Mouse (Mus musculus): ENCODE data around the gene Bcl7b.

Bcl7b gene

GRCm38 (mm10) chr5:135168063-135169062 is at the start of gene Bcl7b:
Bcl7b (plus strand) TSS chr5:135168283.
- peak; percentile 97 for DNase-seq (ENCODE audit: low read depth, low spot score)

GRCm38 (mm10) chr5:135118589-135119081 is 49.4 kb upstream of the Bcl7b start:
- DNase-seq (ENCODE audit: low read depth, low spot score) = peak; percentile 63

DNA sequence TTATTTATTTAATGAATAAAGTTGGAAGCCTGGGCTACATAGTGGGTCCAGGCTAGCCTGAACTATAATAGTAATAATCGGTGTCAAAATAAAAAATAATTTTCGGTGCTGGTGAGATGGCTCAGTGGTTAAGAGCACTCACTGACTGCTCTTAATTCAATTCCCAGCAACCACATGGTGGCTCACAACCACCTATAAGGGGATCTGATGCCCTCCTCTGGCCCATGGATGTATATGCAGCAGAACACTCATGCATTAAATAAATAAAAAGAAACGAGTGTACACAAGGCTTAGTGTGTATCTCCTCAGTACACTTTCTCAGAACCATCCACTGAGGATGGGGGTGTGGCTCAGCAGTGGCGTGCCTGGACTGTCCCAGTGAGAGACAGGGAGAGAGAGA is 47.3 kb upstream of the Bcl7b start:
- no peak for DNase-seq (ENCODE audit: low read depth, low spot score)

- DNase-seq (ENCODE audit: low read depth, low spot score) = no peak
These were observed 42.0 kb upstream of the Bcl7b start for GRCm38 (mm10) chr5:135126121-135126520.

DNA sequence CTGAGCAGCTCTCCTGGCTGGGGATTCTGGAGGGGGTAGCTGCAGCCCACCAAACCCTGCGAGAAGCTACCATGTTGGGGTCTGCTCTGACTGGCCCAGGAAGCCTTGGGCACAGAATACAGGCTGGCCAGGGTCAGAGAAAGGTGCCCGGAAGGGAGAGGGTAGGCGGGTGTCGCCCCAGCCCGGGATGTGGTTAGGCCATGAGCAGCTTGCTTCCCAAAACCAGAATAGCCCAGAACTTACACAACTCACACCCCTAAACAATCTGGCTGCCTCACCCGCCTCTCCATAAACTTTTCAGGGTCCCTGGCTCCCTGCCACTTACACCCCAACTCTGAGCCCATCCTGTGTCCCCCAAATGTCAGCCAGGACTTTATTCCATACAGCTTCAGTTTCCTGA is 40.4 kb upstream of the Bcl7b start:
- no peak for DNase-seq (ENCODE audit: low read depth, low spot score)

DNA sequence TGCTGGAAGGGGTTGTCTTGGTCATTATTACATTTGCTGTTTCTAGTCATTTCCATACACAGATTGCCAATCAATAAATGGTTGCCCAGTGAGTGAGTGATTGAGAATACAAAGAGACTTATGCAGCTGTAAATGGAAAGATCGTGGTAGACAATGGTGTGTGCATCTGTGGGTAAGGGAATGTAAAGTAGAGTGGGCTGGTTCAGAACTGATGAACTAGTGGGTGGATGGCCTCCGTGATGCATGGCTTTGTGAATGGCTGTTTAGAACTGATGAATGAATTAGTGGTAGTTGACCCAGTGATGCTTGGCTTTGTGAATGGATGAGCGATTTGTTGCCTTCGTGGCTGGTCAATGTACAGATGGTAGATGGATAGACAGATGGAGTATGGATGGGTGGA is 38.3 kb upstream of the Bcl7b start:
- no peak for DNase-seq (ENCODE audit: low read depth, low spot score)

DNA sequence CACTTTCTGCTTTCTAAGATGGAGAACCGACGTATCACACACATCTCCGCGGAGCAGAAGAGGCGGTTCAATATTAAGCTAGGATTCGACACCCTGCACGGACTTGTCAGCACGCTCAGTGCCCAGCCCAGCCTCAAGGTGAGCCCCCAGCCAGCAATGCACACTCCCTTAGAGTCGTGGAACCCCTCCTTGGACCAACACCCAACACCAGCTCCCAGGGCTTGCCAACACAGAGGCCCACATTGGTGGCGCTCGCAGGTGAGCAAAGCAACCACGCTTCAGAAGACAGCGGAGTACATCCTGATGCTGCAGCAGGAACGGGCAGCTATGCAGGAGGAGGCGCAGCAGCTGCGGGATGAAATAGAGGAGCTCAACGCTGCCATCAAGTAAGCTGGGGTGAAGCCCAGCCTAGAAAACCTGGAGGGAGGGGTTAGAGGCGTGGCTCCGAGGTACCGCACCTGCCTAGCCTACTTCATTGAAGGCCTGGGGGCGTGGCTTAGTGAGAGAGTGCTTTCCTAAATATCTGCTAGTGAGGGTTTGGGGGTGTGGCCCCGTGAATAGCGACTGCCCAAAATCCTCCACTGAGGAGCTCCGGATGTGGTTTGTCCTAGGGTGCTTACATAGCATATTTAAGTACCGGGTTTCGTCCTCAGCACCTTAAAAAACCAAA is 34.2 kb upstream of the Bcl7b start:
- peak; percentile 25 for DNase-seq (ENCODE audit: low read depth, low spot score)

- DNase-seq (ENCODE audit: low read depth, low spot score) = peak; percentile 42
These were observed 33.5 kb upstream of the Bcl7b start for GRCm38 (mm10) chr5:135134534-135134933.

DNA sequence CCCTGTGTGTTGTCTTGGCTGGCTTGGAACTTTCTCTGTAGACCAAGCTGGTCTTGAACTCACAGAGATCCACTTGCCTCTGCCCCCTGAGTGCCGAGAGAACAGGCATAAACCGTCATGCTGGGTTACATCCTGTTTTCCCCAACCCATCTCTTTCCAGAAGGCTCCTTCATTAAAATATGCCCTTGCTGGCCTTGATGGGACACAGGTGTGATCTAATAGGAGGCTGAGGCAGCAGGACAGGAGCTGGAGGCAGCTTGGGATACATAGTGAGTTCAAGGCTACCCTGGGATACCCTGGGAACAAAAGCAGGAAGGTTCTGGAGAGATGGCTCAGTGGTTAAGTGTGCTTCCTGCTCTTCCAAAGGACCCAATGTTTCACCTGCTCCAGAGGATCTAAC is 28.2 kb upstream of the Bcl7b start:
- DNase-seq (ENCODE audit: low read depth, low spot score) = no peak

DNA sequence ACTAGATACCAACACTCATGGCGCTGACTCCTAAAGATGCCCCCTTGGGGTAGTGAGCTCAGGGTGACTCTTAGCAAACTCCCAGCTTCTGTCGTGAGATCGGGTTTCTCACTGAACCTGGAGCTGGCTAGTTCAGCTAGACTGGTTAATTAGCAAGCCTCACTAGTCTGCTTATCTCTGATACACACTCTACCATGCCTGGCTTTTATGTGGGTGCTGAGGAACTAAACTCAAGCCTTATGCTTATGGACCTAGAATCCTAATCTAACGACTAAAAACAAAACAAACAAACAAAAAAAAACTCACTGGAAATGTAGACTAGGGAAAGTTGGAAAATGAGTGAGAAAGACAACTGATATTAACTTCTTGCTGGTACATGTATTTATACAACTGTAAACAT is 23.6 kb upstream of the Bcl7b start:
- DNase-seq (ENCODE audit: low read depth, low spot score) = no peak

- no peak for DNase-seq (ENCODE audit: low read depth, low spot score)
These were observed 22.6 kb upstream of the Bcl7b start for GRCm38 (mm10) chr5:135145532-135145931.

- no peak for DNase-seq (ENCODE audit: low read depth, low spot score)
These were observed 22.1 kb upstream of the Bcl7b start for GRCm38 (mm10) chr5:135145955-135146354.

DNA sequence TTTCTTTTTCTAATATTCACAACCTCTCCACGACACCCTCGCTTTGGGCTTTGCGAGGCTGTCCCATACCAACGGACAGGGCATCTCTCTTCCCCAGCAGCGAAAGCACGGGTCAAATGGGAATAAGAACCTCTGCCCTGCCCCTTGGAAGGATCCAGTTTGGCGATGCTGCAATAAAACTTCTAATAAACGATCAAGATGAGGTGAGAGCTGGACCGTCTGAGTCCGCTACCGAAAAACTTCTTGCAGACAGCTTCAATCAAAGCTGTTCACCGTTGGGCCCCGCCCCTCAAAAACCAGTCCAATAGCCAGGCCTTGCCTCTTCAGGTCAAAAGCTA is 19.4 kb upstream of the Bcl7b start:
- DNase-seq (ENCODE audit: low read depth, low spot score) = no peak

DNA sequence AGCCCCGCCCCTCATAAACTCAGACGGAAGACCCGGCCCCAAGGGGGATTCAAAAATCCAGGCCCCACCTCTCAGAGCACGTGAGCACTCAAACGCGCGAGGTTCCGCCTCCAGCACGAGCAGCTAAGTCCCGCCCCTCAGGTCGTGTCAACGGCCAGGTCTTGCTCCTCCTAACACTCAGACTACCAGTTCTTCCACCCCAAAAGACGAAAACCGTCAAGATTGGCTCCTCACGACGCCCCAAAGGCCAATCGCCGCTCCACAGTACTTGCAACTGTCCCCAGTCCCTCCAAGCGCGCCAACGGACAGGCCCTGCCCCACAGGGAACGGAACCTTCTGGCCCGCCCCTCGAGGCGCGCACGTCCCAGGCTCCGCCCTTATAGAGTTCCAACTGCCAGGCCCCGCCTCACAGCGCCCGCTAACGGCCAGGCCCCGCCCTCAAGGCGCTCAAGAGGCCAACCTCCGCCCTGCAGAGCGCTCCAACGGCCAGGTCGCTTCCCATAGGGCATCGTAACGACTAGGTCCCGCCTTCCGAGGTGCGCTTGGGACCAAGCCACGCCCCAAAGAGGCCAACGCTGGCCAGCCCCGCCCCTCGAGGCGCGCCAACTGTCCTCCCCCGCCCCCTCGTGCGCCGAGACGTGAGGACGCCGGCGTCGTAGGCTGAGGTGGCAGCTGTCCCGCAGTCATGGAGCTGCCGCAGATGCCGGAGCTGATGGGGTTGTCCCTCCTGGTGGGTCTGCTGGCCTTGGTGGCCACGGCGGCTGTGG is 18.8 kb upstream of the Bcl7b start, which contains the start of gene Tbl2:
Gene Tbl2, plus strand, starts transcription at position 605 of the 767 bp plus-strand sequence.
- DNase-seq (ENCODE audit: low read depth, low spot score) = peak; percentile 99

DNA sequence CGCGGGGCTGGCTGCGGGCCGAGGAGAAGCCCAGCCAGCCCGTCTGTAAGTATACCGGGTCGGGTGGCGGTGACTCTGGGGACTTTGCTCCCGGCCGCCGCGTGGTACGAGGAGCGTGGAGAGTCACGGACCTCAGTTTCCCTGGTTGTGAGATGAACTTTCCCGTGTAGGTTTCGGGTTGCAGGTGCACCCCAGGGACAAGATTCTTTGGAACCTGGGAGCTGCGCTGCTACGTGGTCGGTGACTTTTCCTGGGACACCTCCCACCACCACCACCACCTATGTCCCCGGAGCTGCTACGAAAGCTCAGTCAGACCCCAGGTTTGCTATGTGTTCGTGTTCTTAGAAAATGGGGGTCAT is 18.3 kb upstream of the Bcl7b start:
- no peak for DNase-seq (ENCODE audit: low read depth, low spot score)

DNA sequence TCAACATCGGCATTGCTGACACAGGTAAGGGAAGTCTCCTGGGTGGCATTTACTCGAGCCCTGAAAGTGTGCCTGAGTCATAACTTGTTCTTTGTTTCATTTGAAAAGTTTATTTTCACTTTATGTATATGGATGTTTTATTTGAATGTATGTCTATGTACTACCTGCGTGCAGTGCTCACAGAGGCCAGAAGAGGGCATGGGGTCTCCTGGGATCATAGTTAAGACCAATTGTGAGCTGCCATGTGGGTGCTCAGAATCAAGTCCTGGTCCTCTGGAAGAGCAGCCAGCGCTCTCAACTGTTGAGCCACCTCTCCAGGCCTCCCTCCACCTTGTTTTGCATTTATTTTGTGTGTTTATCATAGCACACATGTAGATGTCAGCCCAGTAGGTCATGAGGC is 11.6 kb upstream of the Bcl7b start:
- DNase-seq (ENCODE audit: low read depth, low spot score) = no peak

GRCm38 (mm10) chr5:135161221-135161620 is 6.9 kb upstream of the Bcl7b start:
- no peak for DNase-seq (ENCODE audit: low read depth, low spot score)

GRCm38 (mm10) chr5:135161650-135162049 is 6.4 kb upstream of the Bcl7b start:
- DNase-seq (ENCODE audit: low read depth, low spot score) = no peak

GRCm38 (mm10) chr5:135162361-135162760 is 5.7 kb upstream of the Bcl7b start:
- no peak for DNase-seq (ENCODE audit: low read depth, low spot score)

DNA sequence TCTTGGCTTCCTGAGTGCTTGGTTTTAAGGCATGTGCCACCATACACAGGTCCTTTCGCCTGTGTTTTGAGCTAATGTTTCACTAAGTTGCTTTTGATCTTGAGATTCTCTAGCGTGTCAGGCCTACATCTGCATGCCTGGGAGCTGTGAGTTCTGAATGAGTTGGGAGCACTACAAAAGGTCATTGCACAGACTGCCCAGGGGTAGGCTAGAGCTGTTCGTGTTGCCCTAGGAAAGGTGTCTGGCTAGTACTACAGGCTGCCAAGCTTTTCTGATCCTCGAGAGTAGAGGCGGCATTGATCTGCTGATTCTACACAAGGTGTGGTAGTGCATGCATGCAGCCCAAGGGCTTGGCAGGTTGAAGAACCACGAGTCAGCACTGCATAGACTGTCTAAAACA is 5.3 kb upstream of the Bcl7b start:
- no peak for DNase-seq (ENCODE audit: low read depth, low spot score)

GRCm38 (mm10) chr5:135166909-135167308 is 1.2 kb upstream of the Bcl7b start:
- DNase-seq (ENCODE audit: low read depth, low spot score) = no peak

DNA sequence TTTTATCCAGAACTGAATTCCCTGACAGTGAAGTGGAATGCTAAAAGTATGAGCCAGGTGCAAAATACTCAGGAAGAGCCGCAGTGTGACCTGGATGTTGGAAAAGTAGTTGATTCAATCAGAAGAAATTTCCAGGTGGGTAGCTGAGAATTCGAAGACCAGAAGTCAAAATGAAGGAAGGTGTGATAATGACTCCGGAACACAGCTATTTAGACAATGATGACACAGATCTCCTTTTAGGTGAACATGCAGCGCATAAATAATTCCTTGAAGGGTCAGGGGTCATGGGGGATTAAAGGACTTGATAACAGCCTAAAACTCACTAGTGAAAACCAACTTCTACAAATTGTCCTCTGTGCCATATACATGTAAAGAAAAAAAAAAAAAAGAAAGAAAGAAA is 614 bp upstream of the Bcl7b start:
- DNase-seq (ENCODE audit: low read depth, low spot score) = no peak

Data from forelimb bud, embryonic 11.5 days (tissue).